11 mouse cellular contexts compared by ENCODE assay signal in genomic region chr14:76617447-76617846, GRCm38 (mm10).
DNase-seq lines count a peak whose midpoint lies in the region; ATAC-seq lines count a peak whose summit lies in the region.
"Had no signal": no experiment of that assay in that cellular context is flagged by ENCODE, and none has a peak within 500 bp of the region (broad histone marks: within the 10 kb centered on the region; RNA-seq: fewer than 3 reads in every experiment).

No protein-coding gene starts in this region.

- no peaks in the 10 kb centered on the region for H3K36me3 ChIP-seq in limb, embryonic 15.5 days
- no peaks in the 10 kb centered on the region for H3K36me3 ChIP-seq in midbrain, embryonic 16.5 days (ENCODE audit: control insufficient read depth, insufficient read depth, low read length)
- H3K36me3 ChIP-seq: G1E; heart, embryonic 10.5 days had no signal

- no peak overlapping the region for H3K4me2 ChIP-seq in limb, embryonic 15.5 days
- no peak overlapping the region for H3K4me2 ChIP-seq in midbrain, embryonic 16.5 days (ENCODE audit: low read length)

- WGBS in limb, embryonic 15.5 days: 45% methylated on average over 11 of the region's 11 CpGs
- 77% methylated on average over 11 of the region's 11 CpGs for whole genome bisulfite sequencing in midbrain, embryonic 16.5 days

- no peak for ATAC-seq in limb, embryonic 15.5 days (ENCODE audit: insufficient number of reproducible peaks, low FRiP score, low TSS enrichment, low read depth)
- ATAC-seq in midbrain, embryonic 16.5 days: no peak

- H3K4me3 ChIP-seq in limb, embryonic 15.5 days: no peak overlapping the region
- H3K4me3 ChIP-seq in midbrain, embryonic 16.5 days (ENCODE audit: low read depth, low read length): no peak overlapping the region
- H3K4me3 ChIP-seq: heart, embryonic 10.5 days had no signal

- DNase-seq in layer of hippocampus, adult 9-11 months: peak; percentile 45
- DNase-seq in layer of hippocampus, postnatal 25 days (ENCODE audit: extremely low spot score in 1 of 2, low spot score in 1 of 2): no peak
- DNase-seq in cerebellum, adult 18-20 months: peak; percentile 57 to 64
- DNase-seq in cerebellum, postnatal 36 days: peak; percentile 50 to 52
- no peak for DNase-seq in c-Kit-positive CD71-positive TER-119-positive erythroid progenitor cells, embryonic 14.5 days (ENCODE audit: low spot score)
- DNase-seq in urinary bladder, adult 2 months (ENCODE audit: low spot score): no peak
- DNase-seq: adrenal gland, adult 2 months had no signal

- peak overlapping the region; percentile 54 for H3K27ac ChIP-seq in limb, embryonic 15.5 days
- H3K27ac ChIP-seq in midbrain, embryonic 16.5 days (ENCODE audit: low read length): no peak overlapping the region
- H3K27ac ChIP-seq: heart, embryonic 10.5 days had no signal

- no peak overlapping the region for H3K9ac ChIP-seq in limb, embryonic 15.5 days
- no peak overlapping the region for H3K9ac ChIP-seq in midbrain, embryonic 16.5 days (ENCODE audit: low read depth, low read length)

- no peaks in the 10 kb centered on the region for H3K27me3 ChIP-seq in limb, embryonic 15.5 days
- H3K27me3 ChIP-seq in midbrain, embryonic 16.5 days (ENCODE audit: control insufficient read depth, insufficient read depth, low read depth, low read length): no peaks in the 10 kb centered on the region

- H3K9me3 ChIP-seq in limb, embryonic 15.5 days: no peaks in the 10 kb centered on the region
- H3K9me3 ChIP-seq in midbrain, embryonic 16.5 days (replicated peaks; ENCODE audit: control insufficient read depth, low read length, poor library complexity, severe bottlenecking): no peaks in the 10 kb centered on the region
- H3K9me3 ChIP-seq: heart, embryonic 10.5 days had no signal

- H3K4me1 ChIP-seq in limb, embryonic 15.5 days: peaks cover 48% of the 10 kb centered on the region
- H3K4me1 ChIP-seq in midbrain, embryonic 16.5 days (ENCODE audit: control insufficient read depth, insufficient read depth, low read length): peaks cover 9% of the 10 kb centered on the region; the same call in 1 of the 2 replicates

Comparison
In these comparisons a context has a peak if more than half of its experiments do, and no peak if none do; other contexts are left out.
1. DNase-seq: peak in layer of hippocampus, adult 9-11 months (single experiment), cerebellum, adult 18-20 months (2 of 2) and cerebellum, postnatal 36 days (2 of 2); none in layer of hippocampus, postnatal 25 days (0 of 2), c-Kit-positive CD71-positive TER-119-positive erythroid progenitor cells, embryonic 14.5 days (single experiment) and urinary bladder, adult 2 months (single experiment).